10 mouse cellular contexts compared by ENCODE assay signal in genomic region chr12:87000151-87000839, GRCm38 (mm10). TPM values are rescaled to one million over a fixed set of nuclear protein-coding genes. Genes with fewer than 3 reads are reported as not detected.
DNase-seq lines count a peak whose midpoint lies in the region; ATAC-seq and TF ChIP-seq lines count a peak whose summit lies in the region.
"Had no signal": no experiment of that assay in that cellular context is flagged by ENCODE, and none has a peak within 500 bp of the region (broad histone marks: within the 10 kb centered on the region; RNA-seq: fewer than 3 reads in every experiment).

No protein-coding gene starts in this region.

- no peaks in the 10 kb centered on the region for H3K9me3 ChIP-seq in kidney, postnatal 0 days (replicated peaks; ENCODE audit: low read length)
- H3K9me3 ChIP-seq in midbrain, embryonic 13.5 days = no peaks in the 10 kb centered on the region
- H3K9me3 ChIP-seq: liver, embryonic 15.5 days had no signal

- H3K9ac ChIP-seq in kidney, postnatal 0 days (ENCODE audit: low read depth, low read length) = no peak overlapping the region
- no peak overlapping the region for H3K9ac ChIP-seq in midbrain, embryonic 13.5 days (replicated peaks)
- H3K9ac ChIP-seq: liver, embryonic 15.5 days had no signal

- no peak for ATAC-seq in kidney, postnatal 0 days (replicated peaks; ENCODE audit: low FRiP score, low read depth)
- ATAC-seq in midbrain, embryonic 13.5 days = peak; percentile 28

- no peak overlapping the region for H3K4me2 ChIP-seq in kidney, postnatal 0 days (ENCODE audit: low read length)
- H3K4me2 ChIP-seq in midbrain, embryonic 13.5 days (replicated peaks) = no peak overlapping the region
- H3K4me2 ChIP-seq: liver, embryonic 15.5 days had no signal

- H3K4me3 ChIP-seq in kidney, postnatal 0 days (replicated peaks; ENCODE audit: low read depth, low read length) = no peak overlapping the region
- H3K4me3 ChIP-seq in midbrain, embryonic 13.5 days (replicated peaks) = no peak overlapping the region
- H3K4me3 ChIP-seq: liver, embryonic 15.5 days had no signal

- H3K27ac ChIP-seq in kidney, postnatal 0 days = no peak overlapping the region
- no peak overlapping the region; the same call in 1 of the 2 replicates for H3K27ac ChIP-seq in midbrain, embryonic 13.5 days
- H3K27ac ChIP-seq: liver, embryonic 15.5 days had no signal

- 60% methylated on average over 5 of the region's 5 CpGs for WGBS in kidney, postnatal 0 days
- WGBS in midbrain, embryonic 13.5 days = 61% methylated on average over 5 of the region's 5 CpGs

- H3K36me3 ChIP-seq in kidney, postnatal 0 days (ENCODE audit: insufficient read depth, low read length) = no peaks in the 10 kb centered on the region
- H3K36me3 ChIP-seq in midbrain, embryonic 13.5 days = no peaks in the 10 kb centered on the region
- H3K36me3 ChIP-seq: liver, embryonic 15.5 days had no signal

- DNase-seq in kidney, postnatal 0 days (ENCODE audit: low spot score) = peak; percentile 66
- no peak for DNase-seq in kidney, postnatal 36 days
- peak; percentile 72 for DNase-seq in MN1 (ENCODE audit: low spot score)
- peak; percentile 72 for DNase-seq in embryo, embryonic 10.5 days (ENCODE audit: low spot score)
- no peak for DNase-seq in gastrocnemius, adult 18-20 months (ENCODE audit: low spot score)
- DNase-seq in frontal cortex, postnatal 10 days (ENCODE audit: low spot score in 2 of 2) = no peak
- DNase-seq: right cerebral cortex, adult 18-20 months had no signal

- TF ChIP-seq CTCF in kidney, postnatal 0 days (IDR thresholded peaks at IDR 0.05; ENCODE audit: low read depth) = peak; percentile 65

- no peaks in the 10 kb centered on the region for H3K4me1 ChIP-seq in kidney, postnatal 0 days (replicated peaks; ENCODE audit: insufficient read depth, low read length)
- peaks cover 17% of the 10 kb centered on the region for H3K4me1 ChIP-seq in midbrain, embryonic 13.5 days (replicated peaks)
- H3K4me1 ChIP-seq: liver, embryonic 15.5 days had no signal

- H3K27me3 ChIP-seq in kidney, postnatal 0 days (ENCODE audit: insufficient read depth, low read length) = no peaks in the 10 kb centered on the region
- no peaks in the 10 kb centered on the region for H3K27me3 ChIP-seq in midbrain, embryonic 13.5 days
- H3K27me3 ChIP-seq: liver, embryonic 15.5 days had no signal

RNA-seq across cellular contexts. Expression of gene Zdhhc22, which starts 10.1 kb away (rescaled TPM):
- 0.03 TPM in 1 of 2 replicates, not detected in the other for polyA plus RNA-seq in kidney, postnatal 0 days (2015; fragmentation: Nextera tagmentation; extraction: Ambion mirVana)
- polyA plus RNA-seq in midbrain, embryonic 13.5 days (2015; fragmentation: Nextera tagmentation; extraction: Ambion mirVana) = 6.0 and 7.1 TPM in 2 replicates
- not detected for total RNA-seq in gastrocnemius, adult 18-20 months (2021)
- total RNA-seq: heart, postnatal 14 days had no signal

RNA-seq across cellular contexts. Expression of gene Tmem63c, which starts 20.8 kb away (rescaled TPM):
- polyA plus RNA-seq in kidney, postnatal 0 days (2015; fragmentation: Nextera tagmentation; extraction: Ambion mirVana) = 0.08 and 0.11 TPM in 2 replicates
- polyA plus RNA-seq in midbrain, embryonic 13.5 days (2015; fragmentation: Nextera tagmentation; extraction: Ambion mirVana) = 3.7 and 4.3 TPM in 2 replicates
- not detected for total RNA-seq in gastrocnemius, adult 18-20 months (2021)
- polyA plus RNA-seq: liver, embryonic 15.5 days had no signal

RNA-seq across cellular contexts. Expression of gene Cipc, which starts 53.5 kb away (rescaled TPM):
- 14.8 and 16.1 TPM in 2 replicates for polyA plus RNA-seq in kidney, postnatal 0 days (2015; fragmentation: Nextera tagmentation; extraction: Ambion mirVana)
- polyA plus RNA-seq in midbrain, embryonic 13.5 days (2015; fragmentation: Nextera tagmentation; extraction: Ambion mirVana) = 49.8 and 51.2 TPM in 2 replicates
- total RNA-seq in gastrocnemius, adult 18-20 months (2021) = 10 to 100 TPM; 30.9 to 34.6 TPM

Comparison
In these comparisons a context has a peak if more than half of its experiments do, and no peak if none do; other contexts are left out.
1. DNase-seq: peak in kidney, postnatal 0 days (single experiment), MN1 (single experiment) and embryo, embryonic 10.5 days (single experiment); none in kidney, postnatal 36 days (0 of 2), gastrocnemius, adult 18-20 months (single experiment) and frontal cortex, postnatal 10 days (0 of 2).